Mouse (Mus musculus) spleen, adult 2 months (tissue): ENCODE measurements around the gene Fubp1. TPM values are rescaled to one million over a fixed set of nuclear protein-coding genes. Genes with fewer than 3 reads are reported as not detected.

Experiments used
- DNase-seq, 2 experiments: peaks; one replicate each; pipeline versions ENCODE4 v3.0.0 to v3.0.0-alpha.2; 2012 to 2021; ENCODE audit warnings: low spot score in 2 of 2, low read depth in 1 of 2
- H3K27ac ChIP-seq: fragments of 200-500 bp; 2 replicates; pipeline ENCODE4 v1.5.1; 2012; ENCODE audit warnings: low read length, inconsistent platforms; ENCODE audit not compliant: insufficient read depth
- H3K27me3 ChIP-seq: fragments of 200-500 bp; 2 replicates; pipeline ENCODE4 v1.6.1; 2012; ENCODE audit warnings: mild to moderate bottlenecking, moderate library complexity, low read length, inconsistent platforms; ENCODE audit not compliant: control insufficient read depth, insufficient read depth
- H3K36me3 ChIP-seq: fragments of 200-500 bp; 2 replicates; pipeline ENCODE4 v1.6.1; 2012; ENCODE audit warnings: mild to moderate bottlenecking, low read length, inconsistent platforms; ENCODE audit not compliant: control insufficient read depth, insufficient read depth
- H3K4me1 ChIP-seq: fragments of 200-500 bp; 2 replicates; pipeline ENCODE4 v1.6.1; 2011; ENCODE audit warnings: inconsistent platforms; ENCODE audit not compliant: control insufficient read depth, insufficient read depth, insufficient read length
- H3K4me3 ChIP-seq: fragments of 200-500 bp; 2 replicates; pipeline ENCODE4 v1.5.1; 2011; ENCODE audit warnings: mild to moderate bottlenecking, inconsistent platforms; ENCODE audit not compliant: insufficient read depth, insufficient read length; ENCODE audit errors: extremely low read depth
- CTCF ChIP-seq: fragments of 200-500 bp; IDR thresholded peaks from 2 replicates; pipeline ENCODE4 v1.5.1; 2011; ENCODE audit warnings: mild to moderate bottlenecking, inconsistent platforms; ENCODE audit not compliant: insufficient read depth, insufficient read length, insufficient replicate concordance; ENCODE audit errors: extremely low read depth
- POLR2A ChIP-seq: fragments of 200-500 bp; IDR thresholded peaks from 2 replicates; pipeline ENCODE4 v1.6.1; 2011; ENCODE audit warnings: low read depth, low read length, inconsistent platforms
- WGBS: fragments of 180-500 bp; shearing (Covaris S2); methylation state at CpG from one replicate; pipeline ENCODE4 v1.1.7; 2018; 5-methylcytosine and 5-hydroxymethylcytosine counted together
- polyA plus RNA-seq: library from polyadenylated mRNA; depleted of rRNA; stranded (reverse); fragments of >200 nt; gene quantifications from 2 replicates; pipeline ENCODE4 v1.2.3, GENCODE M21; 2012

Fubp1 gene
- polyA plus RNA-seq, 1 experiment: 59.1 TPM

GRCm38 (mm10) chr3:152231333-152232100, 21.3 kb downstream of the Fubp1 start:
- peaks cover 26% of the 10 kb centered on the region for H3K36me3 ChIP-seq
- TF ChIP-seq CTCF (no peak), POLR2A (no peak)
- 63% methylated on average over 6 of the region's 6 CpGs for WGBS
- no peak overlapping the region for H3K27ac ChIP-seq
- DNase-seq: no peak
- H3K27me3 ChIP-seq: no peaks in the 10 kb centered on the region
- no peak overlapping the region for H3K4me3 ChIP-seq
- no peaks in the 10 kb centered on the region for H3K4me1 ChIP-seq

- WGBS: 98% methylated on average over 1 of the region's 1 CpGs
- Histone ChIP-seq H3K27ac (no peak overlapping the region), H3K4me1 (no peaks in the 10 kb centered on the region), H3K27me3 (no peaks in the 10 kb centered on the region), H3K4me3 (no peak overlapping the region), H3K36me3 (peaks cover 14% of the 10 kb centered on the region)
- TF ChIP-seq CTCF: no peak
- no peak for DNase-seq
These were observed 25.0 kb downstream of the Fubp1 start for GRCm38 (mm10) chr3:152235238-152235637.

GRCm38 (mm10) chr3:152235805-152236204, 25.6 kb downstream of the Fubp1 start:
- Histone ChIP-seq H3K36me3 (peaks cover 12% of the 10 kb centered on the region), H3K4me3 (no peak overlapping the region), H3K27me3 (no peaks in the 10 kb centered on the region), H3K4me1 (no peaks in the 10 kb centered on the region), H3K27ac (no peak overlapping the region)
- DNase-seq: no peak
- WGBS: 97% methylated on average over 1 of the region's 1 CpGs
- TF ChIP-seq CTCF (no peak), POLR2A (no peak)

- TF ChIP-seq CTCF: no peak
- DNase-seq: no peak
- Histone ChIP-seq H3K36me3 (peaks cover 5% of the 10 kb centered on the region; the same call in 1 of the 2 replicates), H3K27me3 (no peaks in the 10 kb centered on the region), H3K4me3 (no peak overlapping the region), H3K27ac (no peak overlapping the region), H3K4me1 (no peaks in the 10 kb centered on the region)
- WGBS: 39% methylated on average over 2 of the region's 2 CpGs
These were observed 28.6 kb downstream of the Fubp1 start for GRCm38 (mm10) chr3:152238836-152239235.

- 95% methylated on average over 1 of the region's 1 CpGs for WGBS
- TF ChIP-seq POLR2A: no peak
- no peak for TF ChIP-seq CTCF
These were observed 29.4 kb downstream of the Fubp1 start for GRCm38 (mm10) chr3:152239592-152239991.

GRCm38 (mm10) chr3:152241098-152241497, 30.9 kb downstream of the Fubp1 start:
- TF ChIP-seq CTCF (no peak), POLR2A (no peak)
- Histone ChIP-seq H3K36me3 (peaks cover 3% of the 10 kb centered on the region; the same call in 1 of the 2 replicates), H3K27ac (no peak overlapping the region), H3K27me3 (no peaks in the 10 kb centered on the region), H3K4me1 (no peaks in the 10 kb centered on the region), H3K4me3 (no peak overlapping the region)
- 87% methylated on average over 3 of the region's 3 CpGs for WGBS
- DNase-seq: no peak

More at GRCm38 (mm10) chr3:152239592-152239991, 29.4 kb downstream of the Fubp1 start:
- DNase-seq: no peak
- Histone ChIP-seq H3K27ac (no peak overlapping the region), H3K4me1 (no peaks in the 10 kb centered on the region), H3K36me3 (peaks cover 3% of the 10 kb centered on the region; the same call in 1 of the 2 replicates), H3K4me3 (no peak overlapping the region), H3K27me3 (no peaks in the 10 kb centered on the region)

- no peak for DNase-seq
- Histone ChIP-seq H3K27ac (no peak overlapping the region), H3K4me3 (no peak overlapping the region), H3K27me3 (no peaks in the 10 kb centered on the region), H3K36me3 (no peaks in the 10 kb centered on the region; the same call in 1 of the 2 replicates), H3K4me1 (no peaks in the 10 kb centered on the region)
- TF ChIP-seq CTCF (no peak), POLR2A (no peak)
- 80% methylated on average over 4 of the region's 4 CpGs for WGBS
These were observed 33.1 kb downstream of the Fubp1 start for GRCm38 (mm10) chr3:152243304-152243703.
